Mouse (Mus musculus) heart, postnatal 10 days (tissue): ENCODE results near the gene Ift27. TPM values are rescaled to one million over a fixed set of nuclear protein-coding genes. Genes with fewer than 3 reads are reported as not detected.

ENCODE experiments used
- DNase-seq, 2 experiments: peaks; one replicate each; pipeline ENCODE4 v3.0.0; 2021
- intact Hi-C: fragments of 180-260 bp; cut with DNase I; formaldehyde crosslinking; loops from one replicate; pipeline ENCODE4 v1.15.1; 2025
- total RNA-seq, 2 experiments: library from RNA; stranded (reverse); gene quantifications; 2 replicates each; pipeline ENCODE4 v1.2.3; 2021

The Ift27 gene
- total RNA-seq, 2 experiments from 2014 or later = 14.2 to 20.7 TPM

GRCm38 (mm10) chr15:78172899-78173817 lies 749 bp downstream of the Ift27 start:
- DNase-seq = peak in 1 of 2 experiments; percentile 16
- intact Hi-C loops = loop anchor here (5.0 kb wide), 1 partner anchor 201 kb away; the partner anchor contains the start of gene Eif3d

GRCm38 (mm10) chr15:78172256-78172898 lies 1.5 kb downstream of the Ift27 start:
- intact Hi-C loops = loop anchor here (5.0 kb wide), 1 partner anchor 200 kb away; the partner anchor contains the start of gene Eif3d
- DNase-seq = no peak

GRCm38 (mm10) chr15:78171651-78172050 lies 2.3 kb downstream of the Ift27 start:
- intact Hi-C loops = loop anchor here (5.0 kb wide), 1 partner anchor 199 kb away; the partner anchor contains the start of gene Eif3d
- no peak for DNase-seq

GRCm38 (mm10) chr15:78170708-78171107 lies 3.2 kb downstream of the Ift27 start:
- intact Hi-C loops = loop anchor here (5.0 kb wide), 1 partner anchor 198 kb away; the partner anchor contains the start of gene Eif3d
- DNase-seq = no peak

- intact Hi-C loops = no loop called here
- DNase-seq = no peak
These were observed 4.3 kb downstream of the Ift27 start for GRCm38 (mm10) chr15:78169566-78169965.

GRCm38 (mm10) chr15:78165292-78165691 lies 8.6 kb downstream of the Ift27 start:
- DNase-seq = no peak
- intact Hi-C loops = no loop called here

- intact Hi-C loops = no loop called here
- DNase-seq = no peak
These were observed 9.4 kb downstream of the Ift27 start for GRCm38 (mm10) chr15:78164466-78164865.

- DNase-seq = no peak
- intact Hi-C loops = no loop called here
These were observed 12.0 kb downstream of the Ift27 start for GRCm38 (mm10) chr15:78161946-78162345.

GRCm38 (mm10) chr15:78158335-78158734 lies 15.6 kb downstream of the Ift27 start:
- no peak for DNase-seq
- intact Hi-C loops = no loop called here

GRCm38 (mm10) chr15:78157824-78158223 lies 16.1 kb downstream of the Ift27 start:
- intact Hi-C loops = no loop called here
- no peak for DNase-seq

GRCm38 (mm10) chr15:78157330-78157729 lies 16.6 kb downstream of the Ift27 start:
- intact Hi-C loops = no loop called here
- no peak for DNase-seq

- no peak for DNase-seq
- intact Hi-C loops = no loop called here
These were observed 18.5 kb downstream of the Ift27 start for GRCm38 (mm10) chr15:78155421-78155820.

GRCm38 (mm10) chr15:78153045-78153775 lies 20.7 kb downstream of the Ift27 start:
- intact Hi-C loops = no loop called here
- no peak for DNase-seq

- no peak for DNase-seq
- intact Hi-C loops = no loop called here
These were observed 25.3 kb downstream of the Ift27 start for GRCm38 (mm10) chr15:78148565-78148964.

- DNase-seq = no peak
- intact Hi-C loops = no loop called here
These were observed 33.7 kb downstream of the Ift27 start for GRCm38 (mm10) chr15:78140226-78140625.

- intact Hi-C loops = no loop called here
- DNase-seq = no peak
These were observed 39.3 kb downstream of the Ift27 start for GRCm38 (mm10) chr15:78134606-78135005.

- intact Hi-C loops = no loop called here
- no peak for DNase-seq
These were observed 40.5 kb downstream of the Ift27 start for GRCm38 (mm10) chr15:78133389-78133788.

GRCm38 (mm10) chr15:78119704-78120103 lies 54.2 kb downstream of the Ift27 start, which contains the start of gene Cacng2:
TSS of gene Cacng2 (minus strand) at chr15:78120028.
- intact Hi-C loops = loop anchor here (2.0 to 5.0 kb wide), 2 partner anchors 53 to 187 kb away; no protein-coding TSS in a partner anchor
- DNase-seq = peak; percentile 99

- intact Hi-C loops = loop anchor here (2.0 to 5.0 kb wide), 2 partner anchors 52 to 187 kb away; no protein-coding TSS in a partner anchor
- DNase-seq = no peak
These were observed 54.7 kb downstream of the Ift27 start for GRCm38 (mm10) chr15:78119248-78119647.

- no peak for DNase-seq
- intact Hi-C loops = loop anchor here (2.0 to 5.0 kb wide), 2 partner anchors 52 to 186 kb away; no protein-coding TSS in a partner anchor
These were observed 55.5 kb downstream of the Ift27 start for GRCm38 (mm10) chr15:78118275-78118995.
